Mouse (Mus musculus) forebrain, embryonic 16.5 days (tissue): Measurements from ENCODE around the gene Gpbp1l1. TPM values are rescaled to one million over a fixed set of nuclear protein-coding genes. Genes with fewer than 3 reads are reported as not detected.

Source experiments
- ATAC-seq: fragments of 200-750 bp; cut with Nextera tagmentation; 2 replicates; pipeline ENCODE4 v1.8.0; 2017; ENCODE audit warnings: mild to moderate bottlenecking, moderate library complexity
- H3K27ac ChIP-seq: fragments of 300-500 bp; sonication (generic); 2 replicates; pipeline ENCODE4 v1.5.1; 2014; ENCODE audit warnings: low read length, control low read depth
- H3K27me3 ChIP-seq: fragments of 300-500 bp; sonication (generic); replicated peaks from 2 replicates; pipeline ENCODE4 v1.6.1; 2014; ENCODE audit warnings: low read length; ENCODE audit not compliant: control insufficient read depth, insufficient read depth
- H3K36me3 ChIP-seq: fragments of 300-500 bp; sonication (generic); 2 replicates; pipeline ENCODE4 v1.6.1; 2014; ENCODE audit not compliant: control insufficient read depth, insufficient read depth
- H3K4me1 ChIP-seq: fragments of 300-500 bp; sonication (generic); replicated peaks from 2 replicates; pipeline ENCODE4 v1.6.1; 2014; ENCODE audit warnings: low read length; ENCODE audit not compliant: control insufficient read depth, insufficient read depth
- H3K4me2 ChIP-seq: fragments of 300-500 bp; sonication (generic); 2 replicates; pipeline ENCODE4 v1.6.1; 2014; ENCODE audit warnings: mild to moderate bottlenecking, low read length, control low read depth
- H3K4me3 ChIP-seq: fragments of 300-500 bp; sonication (generic); replicated peaks from 2 replicates; pipeline ENCODE4 v1.5.1; 2014; ENCODE audit warnings: mild to moderate bottlenecking, low read length, control low read depth
- H3K9ac ChIP-seq: fragments of 300-500 bp; sonication (generic); replicated peaks from 2 replicates; pipeline ENCODE4 v1.6.1; 2014; ENCODE audit warnings: low read depth, low read length, control low read depth
- H3K9me3 ChIP-seq: fragments of 300-500 bp; sonication (generic); 2 replicates; pipeline ENCODE4 v1.6.1; 2016; ENCODE audit warnings: low read length; ENCODE audit not compliant: control insufficient read depth
- WGBS: fragments of 180-500 bp; shearing (Covaris S2); extraction: QIAGEN DNeasy Blood & Tissue Kit; methylation state at CpG from one replicate; pipeline ENCODE4 v1.1.7; 2014; 5-methylcytosine and 5-hydroxymethylcytosine counted together
- polyA plus RNA-seq: library from polyadenylated mRNA; unstranded; fragments of >200 nt; fragmentation: Nextera tagmentation; extraction: Ambion mirVana; gene quantifications from 2 replicates; pipeline ENCODE4 v1.2.1, GENCODE M21; 2015

Gene Gpbp1l1
- polyA plus RNA-seq: 19.0 and 22.9 TPM in 2 replicates

GRCm38 (mm10) chr4:116557306-116558121 is at the start of gene Gpbp1l1:
Gpbp1l1 (plus strand) TSS chr4:116557658.
- no peaks in the 10 kb centered on the region for H3K9me3 ChIP-seq
- H3K36me3 ChIP-seq: no peaks in the 10 kb centered on the region; the same call in 1 of the 2 replicates
- ATAC-seq: peak; percentile 95
- peak within 1 kb of the TSS; percentile 79 for H3K4me2 ChIP-seq
- peaks cover 15% of the 10 kb centered on the region for H3K4me1 ChIP-seq
- H3K27me3 ChIP-seq: no peaks in the 10 kb centered on the region
- peak within 1 kb of the TSS; percentile 97 for H3K4me3 ChIP-seq
- H3K27ac ChIP-seq: peak within 1 kb of the TSS; percentile 95
- WGBS: under 1% methylated on average over 78 of the region's 78 CpGs
- H3K9ac ChIP-seq: peak within 1 kb of the TSS; percentile 86

- ATAC-seq: no peak
- Histone ChIP-seq H3K27me3 (no peaks in the 10 kb centered on the region), H3K4me3 (no peak overlapping the region), H3K9me3 (no peaks in the 10 kb centered on the region), H3K9ac (no peak overlapping the region), H3K4me1 (no peaks in the 10 kb centered on the region), H3K4me2 (no peak overlapping the region), H3K36me3 (peaks cover 13% of the 10 kb centered on the region), H3K27ac (no peak overlapping the region)
- 69% methylated on average over 2 of the region's 2 CpGs for WGBS
Measured at GRCm38 (mm10) chr4:116531109-116531508, 26.3 kb upstream of the Gpbp1l1 start.

- Histone ChIP-seq H3K27me3 (no peaks in the 10 kb centered on the region), H3K4me2 (no peak overlapping the region)
Measured at GRCm38 (mm10) chr4:116536351-116536750, 21.1 kb upstream of the Gpbp1l1 start.

GRCm38 (mm10) chr4:116537737-116538136 is 19.7 kb upstream of the Gpbp1l1 start:
- H3K4me3 ChIP-seq: no peak overlapping the region
- H3K4me2 ChIP-seq: no peak overlapping the region
- no peaks in the 10 kb centered on the region for H3K27me3 ChIP-seq
- H3K4me1 ChIP-seq: no peaks in the 10 kb centered on the region
- H3K9ac ChIP-seq: no peak overlapping the region
- peaks cover 8% of the 10 kb centered on the region for H3K36me3 ChIP-seq
- H3K9me3 ChIP-seq: no peaks in the 10 kb centered on the region
- ATAC-seq: no peak
- no peak overlapping the region for H3K27ac ChIP-seq
- WGBS: 92% methylated on average over 3 of the region's 3 CpGs

More at GRCm38 (mm10) chr4:116536351-116536750, 21.1 kb upstream of the Gpbp1l1 start:
- no peak overlapping the region for H3K4me3 ChIP-seq
- H3K27ac ChIP-seq: no peak overlapping the region
- no peaks in the 10 kb centered on the region for H3K9me3 ChIP-seq
- no peak for ATAC-seq
- no peak overlapping the region for H3K9ac ChIP-seq
- no peaks in the 10 kb centered on the region for H3K4me1 ChIP-seq
- peaks cover 8% of the 10 kb centered on the region; the same call in 1 of the 2 replicates for H3K36me3 ChIP-seq

GRCm38 (mm10) chr4:116550432-116550831 is 7.0 kb upstream of the Gpbp1l1 start:
- no peaks in the 10 kb centered on the region for H3K9me3 ChIP-seq
- H3K36me3 ChIP-seq: no peaks in the 10 kb centered on the region; the same call in 1 of the 2 replicates
- no peak for ATAC-seq
- no peak overlapping the region for H3K4me3 ChIP-seq
- no peaks in the 10 kb centered on the region for H3K27me3 ChIP-seq
- no peak overlapping the region for H3K9ac ChIP-seq
- 86% methylated on average over 1 of the region's 1 CpGs for WGBS
- no peaks in the 10 kb centered on the region; the same call in 1 of the 2 replicates for H3K4me1 ChIP-seq
- H3K4me2 ChIP-seq: no peak overlapping the region
- H3K27ac ChIP-seq: no peak overlapping the region

- Histone ChIP-seq H3K4me1 (peaks cover 5% of the 10 kb centered on the region; the same call in 1 of the 2 replicates), H3K4me2 (no peak overlapping the region), H3K9me3 (no peaks in the 10 kb centered on the region), H3K27ac (no peak overlapping the region), H3K9ac (no peak overlapping the region), H3K36me3 (no peaks in the 10 kb centered on the region; the same call in 1 of the 2 replicates), H3K27me3 (no peaks in the 10 kb centered on the region), H3K4me3 (no peak overlapping the region)
- 82% methylated on average over 3 of the region's 3 CpGs for WGBS
- no peak for ATAC-seq
Measured at GRCm38 (mm10) chr4:116553035-116553434, 4.4 kb upstream of the Gpbp1l1 start.

- no peak for ATAC-seq
- Histone ChIP-seq H3K27ac (peak within 1 kb of the TSS; percentile 95), H3K9me3 (no peaks in the 10 kb centered on the region), H3K27me3 (no peaks in the 10 kb centered on the region), H3K4me3 (peak within 1 kb of the TSS; percentile 97), H3K9ac (peak within 1 kb of the TSS; percentile 86), H3K36me3 (no peaks in the 10 kb centered on the region; the same call in 1 of the 2 replicates), H3K4me2 (peak within 1 kb of the TSS; percentile 66), H3K4me1 (peaks cover 15% of the 10 kb centered on the region)
- 2% methylated on average over 23 of the region's 23 CpGs for WGBS
Measured at GRCm38 (mm10) chr4:116555413-116556300, 1.8 kb upstream of the Gpbp1l1 start, which contains the start of gene Tmem69. Tmem69 (minus strand) TSS chr4:116555936.

GRCm38 (mm10) chr4:116556561-116557305 is 725 bp upstream of the Gpbp1l1 start:
- WGBS: under 1% methylated on average over 28 of the region's 28 CpGs
- peak overlapping the region; percentile 86 for H3K9ac ChIP-seq
- H3K4me1 ChIP-seq: peaks cover 15% of the 10 kb centered on the region
- H3K36me3 ChIP-seq: no peaks in the 10 kb centered on the region; the same call in 1 of the 2 replicates
- peak; percentile 97 for ATAC-seq
- peak overlapping the region; percentile 97 for H3K4me3 ChIP-seq
- peak overlapping the region; percentile 95 for H3K27ac ChIP-seq
- H3K27me3 ChIP-seq: no peaks in the 10 kb centered on the region
- peak overlapping the region; percentile 66 for H3K4me2 ChIP-seq
- no peaks in the 10 kb centered on the region for H3K9me3 ChIP-seq
